Mouse (Mus musculus) embryonic stem cell, embryonic (primary cell): Measurements from ENCODE around the gene Slc2a3.

Experiments used
- CTCF ChIA-PET, 4 experiments: fragments of 300-600 bp in 2 of 4; fragments of 350-600 bp in 2 of 4; sonication (Branson Sonifier 250); formaldehyde crosslinking; loops; one replicate each; lab custom pipeline; 2022; ENCODE audit warnings: inconsistent platforms in 2 of 4; lab: Charles Lee
- POLR2A ChIA-PET, 4 experiments: fragments of 300-600 bp in 2 of 4; fragments of 350-600 bp in 2 of 4; sonication (Branson Sonifier 250); formaldehyde crosslinking; loops; one replicate each; lab custom pipeline; 2022; ENCODE audit warnings: antibody characterized with exemption in 4 of 4, inconsistent platforms in 1 of 4; lab: Charles Lee

Gene Slc2a3

DNA sequence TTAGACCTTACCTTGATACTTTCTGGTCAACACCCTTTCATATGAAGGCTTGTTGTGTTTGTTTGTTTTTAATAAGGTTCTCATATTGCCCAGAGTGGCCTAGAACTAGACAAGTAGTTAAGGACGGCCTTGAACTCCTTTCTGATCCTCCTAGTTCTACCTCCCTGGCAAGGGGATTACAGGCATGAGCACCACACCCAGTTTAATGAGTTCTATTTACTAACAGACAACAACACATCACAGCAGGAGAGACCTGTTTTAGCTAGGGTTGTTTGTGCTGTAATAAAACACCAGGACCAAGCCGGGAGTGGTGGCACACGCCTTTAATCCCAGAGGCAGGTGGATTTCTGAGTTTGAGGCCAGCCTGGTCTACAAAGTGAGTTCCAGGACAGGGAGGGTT, 39.0 kb downstream of the Slc2a3 start:
- CTCF ChIA-PET = interaction anchor here in 2 of 4 experiments (0.8 to 2.7 kb wide), 4 partner anchors 8 to 22 kb away, joined by 3 to 8 read pairs (median 3); no protein-coding TSS in a partner anchor
- POLR2A ChIA-PET = interaction anchor here (0.5 to 24.1 kb wide), 46 partner anchors 7 to 442 kb away, joined by 3 to 475 read pairs (median 6); partner anchors contain the start of genes Gdf3 (in 3 of the 4), Nanog (in 3 of the 4) and Phc1 (in 2 of the 4)

DNA sequence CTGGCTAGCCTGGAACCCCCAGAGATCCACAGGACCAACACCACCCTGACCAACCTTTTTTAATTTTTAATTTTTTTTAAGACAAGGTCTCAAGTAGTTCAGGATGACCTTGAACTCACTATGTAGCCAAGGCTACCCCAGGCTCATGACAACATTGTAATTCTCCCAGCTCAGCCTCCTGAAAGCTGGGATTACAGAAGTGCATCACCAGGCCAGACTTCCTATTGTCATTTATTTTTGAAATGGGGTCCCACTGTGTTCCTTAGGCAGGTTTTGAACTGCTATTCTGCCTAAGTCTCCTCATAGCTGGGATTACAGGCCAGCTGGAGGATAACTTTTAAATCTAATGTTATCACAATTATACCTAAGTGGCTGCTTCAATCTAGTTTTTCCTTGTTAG, 39.5 kb downstream of the Slc2a3 start:
- ChIA-PET CTCF (interaction anchor here in 1 of 4 experiments (1.1 to 2.7 kb wide), 2 partner anchors 9 to 23 kb away, joined by 3 to 8 read pairs; no protein-coding TSS in a partner anchor), POLR2A (interaction anchor here (0.7 to 24.1 kb wide), 47 partner anchors 8 to 420 kb away, joined by 3 to 475 read pairs (median 6); partner anchors contain the start of genes Gdf3 (in 3 of the 4), Nanog (in 2 of the 4) and Phc1 (in 2 of the 4))

DNA sequence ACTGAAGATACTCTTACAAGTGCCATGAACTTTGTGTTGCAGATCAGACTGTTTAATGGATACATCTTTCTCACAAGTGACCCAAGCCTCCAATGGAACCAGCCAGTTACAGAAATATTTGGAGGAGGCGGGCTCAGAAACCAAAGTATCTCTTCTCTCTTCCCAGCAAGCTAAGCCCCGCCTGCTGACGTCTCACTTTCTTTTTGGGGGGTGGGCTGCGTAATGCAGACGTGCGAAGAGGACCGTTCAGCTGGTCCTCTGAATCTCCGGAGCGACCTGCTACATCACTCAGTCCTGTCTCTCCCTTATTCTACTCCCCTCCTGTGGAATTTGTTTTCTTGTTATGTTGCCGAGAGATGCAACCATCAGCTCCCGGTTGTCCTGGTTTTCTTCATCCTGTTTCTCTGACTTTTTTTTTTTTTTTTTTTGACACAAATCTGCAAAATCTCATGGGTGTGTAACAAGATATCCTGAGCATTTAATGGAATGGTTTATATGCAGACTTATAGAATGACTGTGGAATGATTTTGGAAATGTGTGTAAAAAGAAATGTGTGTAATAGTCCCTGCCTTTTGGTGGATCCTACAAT, 40.3 kb downstream of the Slc2a3 start:
- ChIA-PET POLR2A (interaction anchor here (0.5 to 24.1 kb wide), 63 partner anchors 9 to 420 kb away, joined by 3 to 475 read pairs (median 4); partner anchors contain the start of genes Gdf3 (in 2 of the 4), Nanog (in 2 of the 4), Phc1 (in 1 of the 4) and Slc2a3 (in 1 of the 4)), CTCF (interaction anchor here (0.6 to 2.7 kb wide), 18 partner anchors 9 to 1032 kb away, joined by 3 to 22 read pairs (median 3); no protein-coding TSS in a partner anchor)

DNA sequence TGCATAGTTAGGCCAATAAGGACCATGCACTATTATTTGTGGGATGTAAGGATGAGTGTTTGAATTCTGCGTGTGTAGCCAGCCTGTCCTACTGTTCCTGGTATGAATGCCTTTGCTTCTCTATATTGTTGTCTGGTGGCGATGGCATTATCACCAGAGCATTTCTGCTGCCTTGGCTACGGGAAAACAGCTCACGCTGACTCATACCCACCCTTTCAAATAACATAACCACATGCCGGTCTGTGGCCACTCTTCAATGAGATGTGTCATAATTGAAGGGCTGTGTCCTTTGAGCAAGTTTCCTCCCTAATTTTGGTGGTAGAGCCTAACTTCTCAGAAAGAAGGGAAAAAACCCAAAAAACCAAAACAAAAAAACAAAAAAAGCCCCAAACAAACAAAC, 42.7 kb downstream of the Slc2a3 start:
- CTCF ChIA-PET = interaction anchor here in 3 of 4 experiments (0.6 to 2.0 kb wide), 5 partner anchors 15 to 41 kb away, joined by 3 to 8 read pairs (median 3); no protein-coding TSS in a partner anchor
- POLR2A ChIA-PET = interaction anchor here (0.7 to 24.1 kb wide), 14 partner anchors 11 to 115 kb away, joined by 3 to 475 read pairs (median 10); partner anchors contain the start of gene Necap1 (in 1 of the 4)

DNA sequence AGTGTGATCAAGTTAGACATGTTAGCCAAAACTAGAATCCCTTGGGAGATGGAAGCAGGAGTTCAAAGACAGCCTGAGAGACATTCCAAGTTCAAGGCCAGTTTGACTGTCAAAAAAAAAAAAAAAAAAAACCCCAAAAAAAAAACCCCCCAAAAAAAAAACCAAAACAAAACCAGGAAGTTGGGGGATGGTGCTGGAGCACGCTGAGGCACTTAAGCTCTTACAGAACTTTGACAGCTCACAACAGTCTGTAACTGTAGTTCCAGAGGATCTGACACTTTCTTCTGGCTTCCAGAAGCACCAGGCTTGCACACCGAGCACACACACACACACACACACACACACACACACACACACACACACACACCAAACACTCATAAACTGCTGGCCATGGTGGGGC, 45.5 kb downstream of the Slc2a3 start:
- CTCF ChIA-PET = interaction anchor here in 1 of 4 experiments (0.7 to 1.2 kb wide), 2 partner anchors 13 to 1247 kb away, joined by 3 to 4 read pairs; no protein-coding TSS in a partner anchor
- POLR2A ChIA-PET = interaction anchor here in 3 of 4 experiments (0.6 to 24.1 kb wide), 18 partner anchors 9 to 1659 kb away, joined by 3 to 475 read pairs (median 4); partner anchors contain the start of genes Pex5 (in 1 of the 3) and Phc1 (in 1 of the 3)

DNA sequence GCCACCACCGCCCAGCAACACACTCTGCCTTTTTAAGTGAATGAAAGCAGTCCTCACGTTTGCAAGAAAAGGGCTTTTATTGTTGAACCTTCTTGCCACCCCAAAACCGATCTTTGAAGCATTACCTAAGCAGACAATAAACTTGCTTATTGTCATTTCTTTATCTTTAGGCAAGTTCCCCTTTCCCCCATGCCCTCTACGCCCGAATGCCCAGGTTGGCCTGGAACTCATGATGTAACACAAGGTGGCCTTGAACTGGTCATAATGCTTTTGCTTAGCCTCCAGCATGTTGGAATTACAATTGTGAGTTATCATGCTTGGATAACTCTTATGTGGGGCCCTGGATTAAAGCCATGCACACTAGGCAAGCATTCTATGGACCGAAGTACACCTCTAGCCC, 50.9 kb downstream of the Slc2a3 start:
- CTCF ChIA-PET = no interaction called here
- POLR2A ChIA-PET = interaction anchor here in 3 of 4 experiments (0.6 to 1.4 kb wide), 5 partner anchors 9 to 141 kb away, joined by 3 to 9 read pairs (median 4); partner anchors contain the start of gene Gdf3 (in 1 of the 3)

DNA sequence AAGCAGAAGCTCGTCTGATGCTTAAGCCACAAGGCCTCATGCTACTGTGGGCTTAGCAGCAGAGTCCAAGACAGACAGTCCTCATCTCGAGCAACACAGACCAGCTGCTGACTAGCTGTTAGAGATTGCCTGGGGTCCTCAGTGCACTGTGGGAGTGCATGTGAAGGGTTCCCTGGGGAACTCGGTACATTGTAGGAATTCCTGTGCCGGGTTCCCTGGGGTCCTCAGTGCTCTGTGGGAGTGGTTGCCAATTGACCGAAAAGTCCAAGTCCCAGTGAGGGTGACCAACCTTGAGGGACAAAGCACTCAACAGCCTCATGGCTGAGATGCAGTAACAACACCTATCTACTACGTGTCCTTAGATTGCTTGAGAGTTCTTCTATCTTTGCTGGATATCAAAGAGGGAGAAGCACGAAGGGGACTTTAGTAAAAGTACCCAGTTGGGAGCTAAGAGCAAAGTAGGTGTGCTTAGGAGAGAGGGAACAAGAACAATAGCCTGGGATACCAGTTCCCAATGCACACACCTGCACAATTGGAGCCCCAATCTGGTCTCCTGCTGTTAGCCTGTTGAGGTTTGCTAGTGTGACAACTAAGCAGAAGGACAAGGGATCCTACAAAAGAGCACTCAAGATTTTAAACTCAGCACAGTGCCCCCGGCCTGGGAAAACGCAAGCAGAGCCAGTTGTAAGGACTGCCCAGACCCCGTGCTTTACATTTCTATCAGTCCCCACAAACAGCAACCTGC, 56.8 kb downstream of the Slc2a3 start:
- ChIA-PET POLR2A (interaction anchor here (0.6 to 11.9 kb wide), 40 partner anchors 10 to 403 kb away, joined by 3 to 475 read pairs (median 9); partner anchors contain the start of genes Nanog (in 2 of the 4), Gdf3 (in 1 of the 4) and Slc2a3 (in 1 of the 4)), CTCF (interaction anchor here (0.5 to 2.5 kb wide), 13 partner anchors 13 to 1891 kb away, joined by 3 to 22 read pairs (median 5); no protein-coding TSS in a partner anchor)

DNA sequence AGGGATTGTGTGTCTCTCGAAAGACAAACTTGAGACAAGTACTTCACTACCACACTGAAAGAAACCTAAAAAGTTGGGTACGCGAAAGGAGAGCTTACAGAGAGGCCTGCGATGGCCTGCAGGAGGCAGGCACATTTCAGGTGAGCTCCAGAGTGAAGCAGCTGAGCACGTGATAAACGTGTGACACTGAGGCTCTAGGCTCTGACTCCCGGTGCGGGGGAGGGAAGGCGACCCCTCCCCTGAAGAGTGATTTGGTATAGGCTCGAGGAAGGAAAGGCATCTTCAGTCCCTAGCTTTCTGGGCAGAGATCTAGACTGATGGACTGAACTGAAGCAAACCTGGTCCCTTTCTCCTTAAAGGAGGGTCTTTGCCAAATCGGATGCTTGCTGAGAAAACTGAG, 58.1 kb downstream of the Slc2a3 start:
- ChIA-PET POLR2A (interaction anchor here (0.6 to 11.9 kb wide), 70 partner anchors 8 to 402 kb away, joined by 3 to 475 read pairs (median 6); partner anchors contain the start of genes Apobec1 (in 2 of the 4), Nanog (in 2 of the 4), Slc2a3 (in 2 of the 4) and Gdf3 (in 1 of the 4)), CTCF (interaction anchor here (0.5 to 2.5 kb wide), 31 partner anchors 8 to 131 kb away, joined by 3 to 22 read pairs (median 4); partner anchors contain the start of gene Necap1 (in 1 of the 4))

DNA sequence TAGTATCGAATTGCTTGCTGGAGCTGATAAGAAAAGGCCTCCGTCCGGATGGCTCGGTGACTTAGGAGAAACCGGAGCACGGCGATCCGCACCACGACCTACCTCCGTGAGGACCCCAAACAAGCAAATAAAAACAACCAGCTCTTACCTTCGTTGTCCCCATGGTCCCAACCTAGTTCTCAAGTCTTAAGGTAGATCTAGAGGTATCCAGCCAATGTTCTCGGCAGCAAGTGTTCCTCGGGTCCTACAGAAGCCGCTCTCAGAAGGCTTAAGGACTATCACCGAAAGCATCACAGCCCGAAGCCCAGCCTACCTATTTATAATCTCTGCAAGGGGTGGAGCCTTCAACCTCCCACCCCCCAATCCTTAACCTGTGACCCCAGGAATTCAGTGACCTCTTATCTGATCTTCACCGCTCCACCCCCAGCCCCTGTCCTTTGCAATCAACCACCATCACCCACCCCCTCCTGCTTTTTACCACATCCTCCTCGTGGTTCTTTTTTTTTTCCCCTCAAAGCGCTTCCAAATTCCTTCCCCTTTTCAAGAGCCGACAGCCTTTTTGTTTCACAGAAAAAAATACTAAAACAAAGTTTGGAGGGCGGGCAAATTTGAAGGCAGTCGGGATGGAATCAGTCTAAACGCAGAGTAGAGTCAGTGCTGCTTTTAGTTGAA, 59.1 kb downstream of the Slc2a3 start:
- POLR2A ChIA-PET = interaction anchor here (0.6 to 11.9 kb wide), 61 partner anchors 8 to 1920 kb away, joined by 3 to 475 read pairs (median 6); partner anchors contain the start of genes Nanog (in 3 of the 4), Apobec1 (in 1 of the 4), Gdf3 (in 1 of the 4) and Lpcat3 (in 1 of the 4)
- CTCF ChIA-PET = interaction anchor here in 3 of 4 experiments (0.5 to 2.4 kb wide), 12 partner anchors 18 to 132 kb away, joined by 3 to 22 read pairs (median 4); partner anchors contain the start of gene Necap1 (in 1 of the 3)

DNA sequence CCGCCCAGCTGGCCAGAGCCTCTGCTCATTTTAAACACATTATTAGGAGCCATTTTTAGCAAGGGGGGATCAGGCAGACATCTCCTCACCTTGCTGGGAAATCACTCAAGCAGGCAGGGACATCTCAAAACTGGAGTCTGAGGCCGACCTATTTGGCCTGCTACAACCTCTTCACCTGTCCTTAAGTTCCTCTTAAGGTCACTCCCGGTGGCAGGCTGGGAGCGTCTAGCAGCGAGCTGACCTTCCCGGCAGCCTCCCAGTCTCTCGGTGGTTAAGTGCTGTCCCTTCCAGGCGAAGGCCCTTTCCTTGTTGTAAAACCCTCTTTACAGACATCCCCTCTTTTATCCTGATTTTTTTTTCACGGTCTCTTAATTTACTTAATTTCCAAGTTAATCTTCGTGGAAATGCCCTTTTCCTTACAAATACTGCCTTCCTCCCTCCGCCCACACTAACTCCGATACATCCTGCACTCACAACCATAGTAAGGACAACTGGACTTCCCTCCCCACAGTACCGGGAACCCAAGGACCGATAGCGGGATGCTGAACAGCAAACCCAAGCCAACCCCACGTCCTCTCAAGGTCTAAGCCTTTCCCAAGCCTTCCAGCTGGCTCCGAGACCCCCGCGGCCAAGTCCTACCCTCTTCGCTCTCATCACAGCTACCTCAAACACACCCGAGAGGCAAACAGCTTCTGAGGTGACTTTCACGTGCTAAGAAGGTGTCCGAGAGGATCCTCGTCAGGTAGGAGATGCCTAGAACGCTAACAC, 59.8 kb downstream of the Slc2a3 start:
- ChIA-PET POLR2A (interaction anchor here (0.6 to 11.9 kb wide), 48 partner anchors 10 to 278 kb away, joined by 3 to 475 read pairs (median 5); partner anchors contain the start of genes Nanog (in 3 of the 4), Gdf3 (in 1 of the 4) and Slc2a3 (in 1 of the 4)), CTCF (interaction anchor here in 3 of 4 experiments (0.5 to 2.4 kb wide), 6 partner anchors 19 to 117 kb away, joined by 3 to 17 read pairs (median 5); no protein-coding TSS in a partner anchor)

DNA sequence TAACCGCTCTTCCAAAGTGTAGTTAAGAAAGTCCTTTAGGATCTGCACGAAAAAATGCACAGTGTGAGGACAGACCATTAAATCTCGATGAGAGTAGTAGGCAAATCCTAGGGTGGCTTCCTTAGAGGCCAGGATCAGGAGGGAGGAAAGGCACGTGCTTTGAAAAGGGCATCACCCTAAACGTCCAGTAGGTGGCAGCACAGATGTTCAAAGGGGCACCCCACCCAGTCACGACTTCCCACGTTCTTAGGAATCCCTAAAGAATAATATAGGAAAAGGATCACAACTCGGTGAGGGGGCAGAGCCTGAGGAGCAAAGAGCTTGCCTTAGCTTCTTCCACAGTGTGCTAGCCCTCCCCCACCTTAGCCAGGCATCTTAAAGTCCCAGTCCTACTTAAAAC, 61.5 kb downstream of the Slc2a3 start:
- ChIA-PET POLR2A (interaction anchor here (0.5 to 11.9 kb wide), 31 partner anchors 9 to 132 kb away, joined by 3 to 475 read pairs (median 4); partner anchors contain the start of gene Nanog (in 1 of the 4)), CTCF (interaction anchor here in 2 of 4 experiments (1.0 to 2.4 kb wide), 6 partner anchors 19 to 70 kb away, joined by 3 to 9 read pairs (median 6); no protein-coding TSS in a partner anchor)

DNA sequence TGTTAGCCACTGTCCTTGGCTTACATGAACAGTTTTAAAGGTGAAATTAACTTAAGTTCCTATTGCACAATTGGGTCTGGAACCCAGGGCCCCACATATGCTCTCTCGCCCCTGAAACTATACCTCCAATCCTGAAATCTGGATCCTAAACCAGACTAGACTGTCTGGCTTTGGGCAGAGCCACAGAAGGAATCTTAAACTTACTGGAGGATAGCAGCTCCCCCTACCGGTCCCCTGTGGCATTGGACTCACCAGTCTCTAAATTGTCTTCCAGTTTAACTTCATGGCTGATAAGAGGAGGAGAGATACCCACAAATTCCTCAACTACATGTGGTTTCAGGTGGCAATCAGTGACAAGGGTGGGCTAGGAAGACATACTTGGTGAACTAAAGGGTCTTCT, 81.5 kb downstream of the Slc2a3 start:
- POLR2A ChIA-PET = interaction anchor here (0.5 to 7.8 kb wide), 41 partner anchors 8 to 140 kb away, joined by 3 to 127 read pairs (median 4); partner anchors contain the start of gene Nanog (in 2 of the 4)

DNA sequence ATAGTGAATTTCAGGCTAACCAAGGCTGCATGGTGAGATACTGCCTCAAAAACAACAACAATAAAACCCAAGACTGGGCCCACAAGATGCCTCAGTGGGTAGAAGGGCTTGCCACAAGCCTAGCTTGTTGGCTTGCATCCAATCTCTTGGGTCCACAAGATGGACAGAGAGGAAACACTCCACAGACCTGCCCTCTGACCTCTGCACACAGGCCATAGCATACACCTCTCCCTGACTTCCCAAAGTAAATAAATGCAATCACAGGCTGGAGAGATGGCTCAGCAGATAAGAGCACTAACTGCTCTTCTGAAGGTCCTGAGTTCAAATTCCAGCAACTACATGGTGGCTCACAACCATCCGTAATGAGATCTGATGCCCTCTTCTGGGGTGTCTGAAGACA, 83.2 kb downstream of the Slc2a3 start:
- POLR2A ChIA-PET = interaction anchor here (0.6 to 7.8 kb wide), 17 partner anchors 11 to 66 kb away, joined by 3 to 127 read pairs (median 4); partner anchors contain the start of gene Nanog (in 1 of the 4)
- CTCF ChIA-PET = interaction anchor here (0.6 to 6.1 kb wide), 5 partner anchors 37 to 582 kb away, joined by 3 to 55 read pairs (median 3); no protein-coding TSS in a partner anchor

More for the DNA sequence above, 81.5 kb downstream of the Slc2a3 start:
- CTCF ChIA-PET = interaction anchor here (0.5 to 6.1 kb wide), 48 partner anchors 9 to 224 kb away, joined by 3 to 55 read pairs (median 4); partner anchors contain the start of gene Slc2a3 (in 1 of the 4)

DNA sequence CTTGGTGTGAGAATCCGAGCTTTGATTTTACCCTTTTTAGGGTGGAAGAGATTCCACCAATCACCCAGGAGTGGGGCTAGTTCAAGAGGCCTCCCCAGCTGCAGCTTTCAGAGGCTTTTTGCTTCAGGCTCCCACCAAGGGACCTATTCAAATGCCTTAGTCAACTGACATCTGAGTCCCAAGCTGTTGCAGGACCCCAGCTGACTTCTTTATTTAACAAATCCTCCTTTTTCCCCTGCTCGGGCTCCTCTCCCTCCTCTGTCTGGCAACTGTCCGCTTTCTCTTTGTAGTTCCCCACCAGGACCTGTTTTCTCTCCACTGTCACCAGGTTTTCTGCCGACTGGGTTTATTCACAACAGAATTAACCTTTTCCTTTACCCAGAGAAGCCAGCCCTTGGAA, 85.6 kb downstream of the Slc2a3 start:
- ChIA-PET CTCF (interaction anchor here (0.5 to 6.1 kb wide), 13 partner anchors 13 to 159 kb away, joined by 3 to 55 read pairs (median 5); no protein-coding TSS in a partner anchor), POLR2A (interaction anchor here (0.5 to 7.8 kb wide), 61 partner anchors 9 to 111 kb away, joined by 3 to 127 read pairs (median 5); partner anchors contain the start of genes Nanog (in 3 of the 4) and Gdf3 (in 1 of the 4))

DNA sequence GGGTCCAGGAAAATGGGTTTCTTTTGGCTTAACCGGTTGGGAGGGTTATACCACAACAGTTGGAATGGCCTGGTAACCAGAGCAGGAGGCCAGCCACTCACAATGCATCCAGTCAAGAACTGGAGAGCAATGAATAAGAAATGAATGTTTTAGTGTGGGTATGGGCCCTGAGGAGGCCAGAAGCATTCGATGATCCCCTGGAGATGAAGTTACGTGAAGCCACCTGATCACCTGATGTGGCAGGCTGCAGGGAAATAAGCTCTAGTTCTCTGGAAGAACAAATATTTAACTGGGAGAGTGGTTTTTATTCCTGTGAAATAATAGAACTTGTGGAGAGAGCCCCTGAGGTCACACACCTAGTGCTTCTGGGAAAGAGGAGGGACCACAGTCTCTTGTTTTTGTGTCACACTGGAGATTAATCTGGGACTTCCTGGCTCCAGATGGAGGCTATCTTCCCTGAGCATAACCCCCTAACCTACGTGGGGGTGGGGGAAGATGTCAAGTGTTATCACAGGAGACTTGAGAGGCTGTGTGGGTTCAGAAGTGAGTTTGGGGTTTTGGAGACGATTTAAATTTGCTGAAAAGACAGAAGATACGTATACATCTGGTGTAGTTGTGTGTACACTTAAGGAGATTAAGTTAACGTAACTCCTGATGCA, 86.6 kb downstream of the Slc2a3 start:
- ChIA-PET CTCF (interaction anchor here (0.6 to 6.1 kb wide), 8 partner anchors 16 to 119 kb away, joined by 3 to 55 read pairs (median 8); no protein-coding TSS in a partner anchor), POLR2A (interaction anchor here (0.5 to 7.8 kb wide), 41 partner anchors 8 to 111 kb away, joined by 3 to 127 read pairs (median 7); partner anchors contain the start of genes Nanog (in 3 of the 4) and Gdf3 (in 2 of the 4))
